In the genomic region with DNA sequence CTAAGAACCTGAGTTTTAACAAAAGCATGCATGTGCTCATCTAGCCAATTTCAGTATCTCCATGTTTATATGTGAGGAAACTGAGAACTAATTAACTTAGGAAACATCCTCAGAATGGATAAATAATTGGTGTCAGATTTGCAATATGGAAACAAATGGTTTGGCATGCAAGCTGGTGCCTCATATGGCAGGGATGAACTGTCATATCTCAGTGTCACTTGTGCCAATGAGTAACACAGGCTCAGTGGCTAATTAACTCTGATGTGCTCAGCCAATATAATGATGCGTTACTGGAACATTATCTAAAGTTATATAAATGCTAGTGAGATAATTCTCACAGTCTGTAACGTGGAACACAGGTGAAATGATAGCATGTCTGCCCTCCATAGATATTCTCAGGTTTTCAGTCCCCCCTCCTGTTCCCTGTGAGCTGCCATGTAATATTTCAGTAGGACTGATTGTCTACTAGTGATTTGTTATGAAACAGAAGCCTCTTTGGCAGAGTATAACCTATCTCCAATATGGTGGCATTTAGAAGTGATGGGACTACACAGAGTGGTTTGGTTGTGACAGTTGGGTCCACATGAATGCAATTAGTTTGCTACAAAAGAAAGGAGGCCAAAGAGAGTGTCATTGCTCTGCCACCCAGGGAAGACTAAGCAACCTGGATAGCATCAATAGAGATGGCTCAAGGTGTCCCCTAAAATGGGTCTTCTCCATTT, we compare ENCODE assay signal across 22 mouse cellular contexts.
DNase-seq lines count a peak whose midpoint lies in the region; ATAC-seq lines count a peak whose summit lies in the region.
"Had no signal": no experiment of that assay in that cellular context is flagged by ENCODE, and none has a peak within 500 bp of the region (broad histone marks: within the 10 kb centered on the region; RNA-seq: fewer than 3 reads in every experiment).

No protein-coding gene starts in this region.

- no peaks in the 10 kb centered on the region for H3K36me3 ChIP-seq in forebrain, embryonic 15.5 days
- no peaks in the 10 kb centered on the region for H3K36me3 ChIP-seq in forebrain, embryonic 10.5 days (replicated peaks)
- no peaks in the 10 kb centered on the region for H3K36me3 ChIP-seq in forebrain, embryonic 16.5 days (ENCODE audit: control insufficient read depth, insufficient read depth)
- H3K36me3 ChIP-seq: heart, embryonic 10.5 days; heart, embryonic 13.5 days; intestine, embryonic 15.5 days had no signal

- H3K4me2 ChIP-seq in forebrain, embryonic 15.5 days (replicated peaks) = no peak overlapping the region
- no peak overlapping the region for H3K4me2 ChIP-seq in forebrain, embryonic 16.5 days (ENCODE audit: low read length)
- H3K4me2 ChIP-seq: heart, embryonic 13.5 days; hindbrain, embryonic 14.5 days; intestine, embryonic 15.5 days had no signal

- H3K27ac ChIP-seq in forebrain, embryonic 15.5 days (replicated peaks) = no peak overlapping the region
- no peak overlapping the region for H3K27ac ChIP-seq in forebrain, embryonic 10.5 days
- no peak overlapping the region for H3K27ac ChIP-seq in forebrain, embryonic 16.5 days (ENCODE audit: low read length)
- H3K27ac ChIP-seq: heart, adult 2 months; heart, embryonic 10.5 days; heart, embryonic 13.5 days; hindbrain, embryonic 14.5 days; intestine, embryonic 15.5 days had no signal

- 50% methylated on average over 2 of the region's 2 CpGs for WGBS in forebrain, embryonic 15.5 days
- WGBS in forebrain, embryonic 10.5 days = 89% methylated on average over 2 of the region's 2 CpGs
- 57% methylated on average over 2 of the region's 2 CpGs for WGBS in forebrain, embryonic 16.5 days

- no peaks in the 10 kb centered on the region for H3K27me3 ChIP-seq in forebrain, embryonic 15.5 days
- no peaks in the 10 kb centered on the region for H3K27me3 ChIP-seq in forebrain, embryonic 10.5 days (ENCODE audit: poor library complexity, severe bottlenecking)
- H3K27me3 ChIP-seq in forebrain, embryonic 16.5 days (replicated peaks; ENCODE audit: control insufficient read depth, insufficient read depth, low read length) = no peaks in the 10 kb centered on the region
- H3K27me3 ChIP-seq: heart, embryonic 13.5 days; intestine, embryonic 15.5 days had no signal

- no peak overlapping the region for H3K9ac ChIP-seq in forebrain, embryonic 15.5 days (replicated peaks)
- H3K9ac ChIP-seq in forebrain, embryonic 16.5 days (replicated peaks; ENCODE audit: low read depth, low read length) = no peak overlapping the region
- H3K9ac ChIP-seq: heart, embryonic 13.5 days; hindbrain, embryonic 14.5 days; intestine, embryonic 15.5 days had no signal

- ATAC-seq in forebrain, embryonic 15.5 days (replicated peaks) = peak; percentile 75; the same call in 1 of the 2 replicates
- peak; percentile 92 for ATAC-seq in forebrain, embryonic 16.5 days
- ATAC-seq: CD4-positive, CD25-positive, alpha-beta regulatory T cell, adult 4 months; intestine, embryonic 15.5 days had no signal

- no peaks in the 10 kb centered on the region for H3K4me1 ChIP-seq in forebrain, embryonic 15.5 days
- no peaks in the 10 kb centered on the region for H3K4me1 ChIP-seq in forebrain, embryonic 10.5 days
- H3K4me1 ChIP-seq in forebrain, embryonic 16.5 days (replicated peaks; ENCODE audit: control insufficient read depth, insufficient read depth, low read length) = no peaks in the 10 kb centered on the region
- H3K4me1 ChIP-seq: heart, embryonic 10.5 days; heart, embryonic 13.5 days; intestine, embryonic 15.5 days had no signal

- H3K4me3 ChIP-seq in forebrain, embryonic 15.5 days = no peak overlapping the region
- no peak overlapping the region for H3K4me3 ChIP-seq in forebrain, embryonic 10.5 days
- H3K4me3 ChIP-seq in forebrain, embryonic 16.5 days (replicated peaks; ENCODE audit: low read length) = no peak overlapping the region
- H3K4me3 ChIP-seq: heart, adult 2 months; heart, embryonic 10.5 days; heart, embryonic 13.5 days; intestine, embryonic 15.5 days had no signal

- no peaks in the 10 kb centered on the region for H3K9me3 ChIP-seq in forebrain, embryonic 15.5 days
- H3K9me3 ChIP-seq in forebrain, embryonic 10.5 days = no peaks in the 10 kb centered on the region
- no peaks in the 10 kb centered on the region for H3K9me3 ChIP-seq in forebrain, embryonic 16.5 days (ENCODE audit: control insufficient read depth, low read length)
- H3K9me3 ChIP-seq: heart, embryonic 10.5 days; heart, embryonic 13.5 days; intestine, embryonic 15.5 days had no signal

- DNase-seq in forebrain, embryonic 10.5 days (ENCODE audit: extremely low spot score, low spot score) = no peak
- DNase-seq in layer of hippocampus, postnatal 14 days (ENCODE audit: low spot score in 2 of 2) = peak; percentile 8 to 72
- DNase-seq in layer of hippocampus, postnatal 36 days = no peak
- DNase-seq in neural tube, embryonic 10.5 days (ENCODE audit: extremely low spot score, low spot score) = no peak
- DNase-seq: adrenal gland, adult 2 months; adrenal gland, postnatal 14 days; cerebellum, adult 18-20 months; cerebellum, adult 9-10 months; cerebellum, postnatal 14 days; gastrocnemius, postnatal 10 days; gastrocnemius, postnatal 36 days; heart, adult 2 months; heart, postnatal 14 days; heart, postnatal 4 days; kidney, adult 11 months had no signal

Comparison
In these comparisons a context has a peak if more than half of its experiments do, and no peak if none do; other contexts are left out.
1. DNase-seq: peak in layer of hippocampus, postnatal 14 days (2 of 2); none in forebrain, embryonic 10.5 days (single experiment), layer of hippocampus, postnatal 36 days (0 of 2) and neural tube, embryonic 10.5 days (single experiment).